Mouse (Mus musculus): ENCODE data around the gene Clptm1. TPM values are rescaled to one million over a fixed set of nuclear protein-coding genes. Genes with fewer than 3 reads are reported as not detected.

Clptm1 gene
- polyA plus RNA-seq (2012; rRNA removed), result 54.8 and 64.2 TPM in 2 replicates

- peak; percentile 95 for DNase-seq (ENCODE audit: low spot score)
Measured at GRCm38 (mm10) chr7:19664955-19665841, at the start of gene Clptm1. Gene Clptm1, minus strand, starts transcription at chr7:19665033.

GRCm38 (mm10) chr7:19713598-19713997, 48.8 kb upstream of the Clptm1 start:
- DNase-seq (ENCODE audit: low spot score), result no peak

GRCm38 (mm10) chr7:19713196-19713595, 48.4 kb upstream of the Clptm1 start:
- DNase-seq (ENCODE audit: low spot score), result no peak

GRCm38 (mm10) chr7:19712414-19712813, 47.6 kb upstream of the Clptm1 start:
- no peak for DNase-seq (ENCODE audit: low spot score)

- DNase-seq (ENCODE audit: low spot score), result no peak
Measured at GRCm38 (mm10) chr7:19710650-19711049, 45.8 kb upstream of the Clptm1 start.

- no peak for DNase-seq (ENCODE audit: low spot score)
Measured at GRCm38 (mm10) chr7:19705271-19705670, 40.4 kb upstream of the Clptm1 start.

GRCm38 (mm10) chr7:19704475-19704874, 39.6 kb upstream of the Clptm1 start:
- DNase-seq (ENCODE audit: low spot score), result no peak

GRCm38 (mm10) chr7:19702859-19703555, 38.2 kb upstream of the Clptm1 start:
- DNase-seq (ENCODE audit: low spot score), result no peak

- DNase-seq (ENCODE audit: low spot score), result no peak
Measured at GRCm38 (mm10) chr7:19701069-19701761, 36.4 kb upstream of the Clptm1 start.

- DNase-seq (ENCODE audit: low spot score), result no peak
Measured at GRCm38 (mm10) chr7:19700299-19701068, 35.7 kb upstream of the Clptm1 start.

GRCm38 (mm10) chr7:19699827-19700148, 35.0 kb upstream of the Clptm1 start:
- DNase-seq (ENCODE audit: low spot score), result no peak

- no peak for DNase-seq (ENCODE audit: low spot score)
Measured at GRCm38 (mm10) chr7:19698907-19699826, 34.3 kb upstream of the Clptm1 start, which contains the start of gene Apoe. Gene Apoe, minus strand, starts transcription at chr7:19699188.

GRCm38 (mm10) chr7:19697949-19698906, 33.4 kb upstream of the Clptm1 start:
- DNase-seq (ENCODE audit: low spot score), result no peak

GRCm38 (mm10) chr7:19696336-19696873, 31.6 kb upstream of the Clptm1 start:
- no peak for DNase-seq (ENCODE audit: low spot score)

- DNase-seq (ENCODE audit: low spot score), result no peak
Measured at GRCm38 (mm10) chr7:19695881-19696280, 31.0 kb upstream of the Clptm1 start.

GRCm38 (mm10) chr7:19695213-19695594, 30.4 kb upstream of the Clptm1 start:
- DNase-seq (ENCODE audit: low spot score), result no peak

- DNase-seq (ENCODE audit: low spot score), result no peak
Measured at GRCm38 (mm10) chr7:19694336-19695212, 29.7 kb upstream of the Clptm1 start.

GRCm38 (mm10) chr7:19693421-19693820, 28.6 kb upstream of the Clptm1 start:
- DNase-seq (ENCODE audit: low spot score), result no peak
